Mouse (Mus musculus) cerebellum, postnatal 36 days (tissue): ENCODE measurements around the gene Dennd1a.

Source experiments
- DNase-seq, 2 experiments: peaks; one replicate each; pipeline ENCODE4 v3.0.0; 2021 to 2022; ENCODE audit warnings: mixed read lengths in 2 of 2

The Dennd1a gene

GRCm38 (mm10) chr2:38221461-38221860 is 65.7 kb downstream of the Dennd1a start:
- DNase-seq: no peak

GRCm38 (mm10) chr2:38220687-38221435 is 66.3 kb downstream of the Dennd1a start:
- no peak for DNase-seq

GRCm38 (mm10) chr2:38219666-38220065 is 67.5 kb downstream of the Dennd1a start:
- no peak for DNase-seq

GRCm38 (mm10) chr2:38213041-38213440 is 74.1 kb downstream of the Dennd1a start:
- DNase-seq: no peak

- no peak for DNase-seq
Measured at GRCm38 (mm10) chr2:38211426-38211825, 75.8 kb downstream of the Dennd1a start.

- no peak for DNase-seq
Measured at GRCm38 (mm10) chr2:38207752-38208151, 79.4 kb downstream of the Dennd1a start.

- no peak for DNase-seq
Measured at GRCm38 (mm10) chr2:38205281-38205680, 81.9 kb downstream of the Dennd1a start.

- no peak for DNase-seq
Measured at GRCm38 (mm10) chr2:38204696-38205095, 82.5 kb downstream of the Dennd1a start.

GRCm38 (mm10) chr2:38198072-38198471 is 89.1 kb downstream of the Dennd1a start:
- no peak for DNase-seq

- DNase-seq: no peak
Measured at GRCm38 (mm10) chr2:38196199-38197060, 90.8 kb downstream of the Dennd1a start.

GRCm38 (mm10) chr2:38192007-38192406 is 95.2 kb downstream of the Dennd1a start:
- no peak for DNase-seq

- DNase-seq: no peak
Measured at GRCm38 (mm10) chr2:38191601-38192000, 95.6 kb downstream of the Dennd1a start.

- no peak for DNase-seq
Measured at GRCm38 (mm10) chr2:38186438-38186837, 100.8 kb downstream of the Dennd1a start.

GRCm38 (mm10) chr2:38184977-38185376 is 102.2 kb downstream of the Dennd1a start:
- DNase-seq: no peak

- no peak for DNase-seq
Measured at GRCm38 (mm10) chr2:38183881-38184280, 103.3 kb downstream of the Dennd1a start.

- DNase-seq: no peak
Measured at GRCm38 (mm10) chr2:38182283-38182682, 104.9 kb downstream of the Dennd1a start.

- no peak for DNase-seq
Measured at GRCm38 (mm10) chr2:38177583-38177978, 109.6 kb downstream of the Dennd1a start.

GRCm38 (mm10) chr2:38176870-38177582 is 110.2 kb downstream of the Dennd1a start:
- no peak for DNase-seq

- no peak for DNase-seq
Measured at GRCm38 (mm10) chr2:38175276-38175675, 111.9 kb downstream of the Dennd1a start.

GRCm38 (mm10) chr2:38168606-38169005 is 118.6 kb downstream of the Dennd1a start:
- no peak for DNase-seq

GRCm38 (mm10) chr2:38165966-38166365 is 121.2 kb downstream of the Dennd1a start:
- no peak for DNase-seq

GRCm38 (mm10) chr2:38164326-38165035 is 122.7 kb downstream of the Dennd1a start:
- no peak for DNase-seq

GRCm38 (mm10) chr2:38162486-38162885 is 124.7 kb downstream of the Dennd1a start:
- no peak for DNase-seq
